In genomic region chr2:28654295-28654694, GRCm38 (mm10) we compare ENCODE assay signal across 10 mouse cellular contexts. TPM values are rescaled to one million over a fixed set of nuclear protein-coding genes. Genes with fewer than 3 reads are reported as not detected.
A peak's percentile ranks its signal among the peaks of the same experiment; 100 is the strongest.
DNase-seq lines count a peak whose midpoint lies in the region; ATAC-seq and TF ChIP-seq lines count a peak whose summit lies in the region.
"Had no signal": no experiment of that assay in that cellular context is flagged by ENCODE, and none has a peak within 500 bp of the region (broad histone marks: within the 10 kb centered on the region; RNA-seq: fewer than 3 reads in every experiment).

No protein-coding gene starts in this region.

- TF ChIP-seq CTCF in forebrain, postnatal 0 days (IDR thresholded peaks at IDR 0.05; ENCODE audit: low read depth), result peak; percentile 45
- TF ChIP-seq CTCF in lung, embryonic 14.5 days (IDR thresholded peaks at IDR 0.05; ENCODE audit: low read depth), result peak; percentile 46

- no peak overlapping the region for H3K27ac ChIP-seq in forebrain, postnatal 0 days (ENCODE audit: low read depth, low read length)
- H3K27ac ChIP-seq in forebrain, embryonic 12.5 days, result no peak overlapping the region
- H3K27ac ChIP-seq in lung, embryonic 14.5 days (ENCODE audit: low read depth), result no peak overlapping the region
- no peak overlapping the region for H3K27ac ChIP-seq in forebrain, embryonic 10.5 days
- H3K27ac ChIP-seq: neural tube, embryonic 13.5 days had no signal

- H3K9ac ChIP-seq in forebrain, postnatal 0 days, result no peak overlapping the region
- no peak overlapping the region for H3K9ac ChIP-seq in forebrain, embryonic 12.5 days
- no peak overlapping the region for H3K9ac ChIP-seq in lung, embryonic 14.5 days
- H3K9ac ChIP-seq: neural tube, embryonic 13.5 days had no signal

- 62% methylated on average over 2 of the region's 2 CpGs for WGBS in forebrain, postnatal 0 days
- 76% methylated on average over 2 of the region's 2 CpGs for WGBS in forebrain, embryonic 12.5 days
- WGBS in lung, embryonic 14.5 days, result 62% methylated on average over 2 of the region's 2 CpGs
- 58% methylated on average over 2 of the region's 2 CpGs for WGBS in forebrain, embryonic 10.5 days

- no peaks in the 10 kb centered on the region for H3K27me3 ChIP-seq in forebrain, postnatal 0 days (ENCODE audit: insufficient read depth, low read length)
- no peaks in the 10 kb centered on the region for H3K27me3 ChIP-seq in forebrain, embryonic 12.5 days
- H3K27me3 ChIP-seq in lung, embryonic 14.5 days (ENCODE audit: insufficient read depth, low read length), result no peaks in the 10 kb centered on the region
- H3K27me3 ChIP-seq in forebrain, embryonic 10.5 days (ENCODE audit: poor library complexity, severe bottlenecking), result no peaks in the 10 kb centered on the region
- H3K27me3 ChIP-seq: neural tube, embryonic 13.5 days had no signal

- no peak for DNase-seq in forebrain, postnatal 0 days
- peak; percentile 65 for DNase-seq in 416B (ENCODE audit: low read depth)
- peak; percentile 33 to 39 for DNase-seq in adrenal gland, postnatal 36 days
- DNase-seq in lung, embryonic 14.5 days, result peak; percentile 42
- peak; percentile 28 to 34 for DNase-seq in thymus, postnatal 36 days
- no peak for DNase-seq in layer of hippocampus, postnatal 10 days (ENCODE audit: low spot score in 2 of 2)
- DNase-seq in forebrain, embryonic 10.5 days (ENCODE audit: extremely low spot score, low spot score), result no peak

- no peak overlapping the region for H3K4me3 ChIP-seq in forebrain, postnatal 0 days (ENCODE audit: low read depth, low read length)
- no peak overlapping the region for H3K4me3 ChIP-seq in forebrain, embryonic 12.5 days (replicated peaks)
- no peak overlapping the region for H3K4me3 ChIP-seq in lung, embryonic 14.5 days (ENCODE audit: low read depth, low read length)
- H3K4me3 ChIP-seq in forebrain, embryonic 10.5 days, result no peak overlapping the region
- H3K4me3 ChIP-seq: neural tube, embryonic 13.5 days had no signal

- peaks cover 34% of the 10 kb centered on the region for H3K36me3 ChIP-seq in forebrain, postnatal 0 days (ENCODE audit: insufficient read depth)
- peaks cover 41% of the 10 kb centered on the region for H3K36me3 ChIP-seq in forebrain, embryonic 12.5 days (replicated peaks)
- H3K36me3 ChIP-seq in lung, embryonic 14.5 days (ENCODE audit: insufficient read depth), result peaks cover 32% of the 10 kb centered on the region
- H3K36me3 ChIP-seq in forebrain, embryonic 10.5 days (replicated peaks), result peaks cover 45% of the 10 kb centered on the region

- H3K4me2 ChIP-seq in forebrain, postnatal 0 days (ENCODE audit: low read depth), result no peak overlapping the region
- H3K4me2 ChIP-seq in forebrain, embryonic 12.5 days, result no peak overlapping the region
- H3K4me2 ChIP-seq in lung, embryonic 14.5 days, result no peak overlapping the region
- H3K4me2 ChIP-seq: neural tube, embryonic 13.5 days had no signal

- no peak for ATAC-seq in forebrain, postnatal 0 days
- ATAC-seq in forebrain, embryonic 12.5 days (ENCODE audit: low FRiP score), result no peak
- ATAC-seq in lung, embryonic 14.5 days (ENCODE audit: insufficient read depth), result no peak

- H3K9me3 ChIP-seq in forebrain, postnatal 0 days (ENCODE audit: low read length), result no peaks in the 10 kb centered on the region
- H3K9me3 ChIP-seq in forebrain, embryonic 12.5 days, result no peaks in the 10 kb centered on the region
- no peaks in the 10 kb centered on the region for H3K9me3 ChIP-seq in lung, embryonic 14.5 days (ENCODE audit: low read depth, low read length)
- no peaks in the 10 kb centered on the region for H3K9me3 ChIP-seq in forebrain, embryonic 10.5 days
- H3K9me3 ChIP-seq: neural tube, embryonic 13.5 days had no signal

- H3K4me1 ChIP-seq in forebrain, postnatal 0 days (ENCODE audit: insufficient read depth), result no peaks in the 10 kb centered on the region
- no peaks in the 10 kb centered on the region for H3K4me1 ChIP-seq in forebrain, embryonic 12.5 days
- H3K4me1 ChIP-seq in lung, embryonic 14.5 days (ENCODE audit: insufficient read depth), result no peaks in the 10 kb centered on the region
- H3K4me1 ChIP-seq in forebrain, embryonic 10.5 days, result no peaks in the 10 kb centered on the region
- H3K4me1 ChIP-seq: neural tube, embryonic 13.5 days had no signal

RNA-seq across cellular contexts. Expression of gene Tsc1, which starts 13.3 kb away (rescaled TPM):
- total RNA-seq in forebrain, postnatal 0 days (2014; rRNA removed), result 35.4 and 43.4 TPM in 2 replicates
- 7.7 and 16.8 TPM in 2 replicates for polyA plus RNA-seq in forebrain, postnatal 0 days (2015; fragmentation: Nextera tagmentation; extraction: Ambion mirVana)
- 27.7 and 31.7 TPM in 2 replicates for polyA plus RNA-seq in forebrain, embryonic 12.5 days (2016; fragmentation: Nextera tagmentation; extraction: Ambion mirVana)
- total RNA-seq in adrenal gland, postnatal 36 days (2021), result 10 to 100 TPM; 17.6 to 19.6 TPM
- polyA plus RNA-seq in lung, embryonic 14.5 days (2014; fragmentation: Nextera tagmentation; extraction: Ambion mirVana), result 19.9 and 22.2 TPM in 2 replicates
- 10 to 100 TPM; 43.8 to 44.8 TPM for total RNA-seq in layer of hippocampus, postnatal 10 days (2021)
- polyA plus RNA-seq in forebrain, embryonic 10.5 days (2016; fragmentation: Nextera tagmentation; extraction: Ambion mirVana), result 22.9 and 26.5 TPM in 2 replicates

RNA-seq across cellular contexts. Expression of gene Gfi1b, which starts 32.5 kb away (rescaled TPM):
- total RNA-seq in forebrain, postnatal 0 days (2014; rRNA removed), result not detected in 2 replicates
- not detected in 2 replicates for polyA plus RNA-seq in forebrain, postnatal 0 days (2015; fragmentation: Nextera tagmentation; extraction: Ambion mirVana)
- 0.77 and 2.0 TPM in 2 replicates for polyA plus RNA-seq in forebrain, embryonic 12.5 days (2016; fragmentation: Nextera tagmentation; extraction: Ambion mirVana)
- not detected for total RNA-seq in adrenal gland, postnatal 36 days (2021)
- polyA plus RNA-seq in lung, embryonic 14.5 days (2014; fragmentation: Nextera tagmentation; extraction: Ambion mirVana), result 0.51 and 0.69 TPM in 2 replicates
- not detected for total RNA-seq in layer of hippocampus, postnatal 10 days (2021)
- polyA plus RNA-seq in forebrain, embryonic 10.5 days (2016; fragmentation: Nextera tagmentation; extraction: Ambion mirVana), result 4.7 and 5.4 TPM in 2 replicates
- total RNA-seq: heart, postnatal 10 days had no signal

RNA-seq across cellular contexts. Expression of gene Spaca9, which starts 45.2 kb away (rescaled TPM):
- total RNA-seq in forebrain, postnatal 0 days (2014; rRNA removed), result not detected in 2 replicates
- polyA plus RNA-seq in forebrain, postnatal 0 days (2015; fragmentation: Nextera tagmentation; extraction: Ambion mirVana), result 3.1 and 3.6 TPM in 2 replicates
- polyA plus RNA-seq in forebrain, embryonic 12.5 days (2016; fragmentation: Nextera tagmentation; extraction: Ambion mirVana), result 1.5 and 1.7 TPM in 2 replicates
- total RNA-seq in adrenal gland, postnatal 36 days (2021), result under 1 TPM; 0.53 to 0.59 TPM
- polyA plus RNA-seq in lung, embryonic 14.5 days (2014; fragmentation: Nextera tagmentation; extraction: Ambion mirVana), result 1.8 and 2.5 TPM in 2 replicates
- under 1 TPM in 1 of 2 experiments, not detected in 1; 0.96 TPM for total RNA-seq in layer of hippocampus, postnatal 10 days (2021)
- 2.7 and 3.3 TPM in 2 replicates for polyA plus RNA-seq in forebrain, embryonic 10.5 days (2016; fragmentation: Nextera tagmentation; extraction: Ambion mirVana)
- total RNA-seq: heart, postnatal 10 days had no signal

RNA-seq across cellular contexts. Expression of gene Ak8, which starts 45.7 kb away (rescaled TPM):
- total RNA-seq in forebrain, postnatal 0 days (2014; rRNA removed), result 1.1 and 1.7 TPM in 2 replicates
- 3.4 and 5.2 TPM in 2 replicates for polyA plus RNA-seq in forebrain, postnatal 0 days (2015; fragmentation: Nextera tagmentation; extraction: Ambion mirVana)
- 0.33 and 0.75 TPM in 2 replicates for polyA plus RNA-seq in forebrain, embryonic 12.5 days (2016; fragmentation: Nextera tagmentation; extraction: Ambion mirVana)
- under 1 TPM; 0.63 to 0.82 TPM for total RNA-seq in adrenal gland, postnatal 36 days (2021)
- polyA plus RNA-seq in lung, embryonic 14.5 days (2014; fragmentation: Nextera tagmentation; extraction: Ambion mirVana), result 0.61 and 0.93 TPM in 2 replicates
- 1 to 10 TPM; 1.8 TPM for total RNA-seq in layer of hippocampus, postnatal 10 days (2021)
- 0.68 and 0.69 TPM in 2 replicates for polyA plus RNA-seq in forebrain, embryonic 10.5 days (2016; fragmentation: Nextera tagmentation; extraction: Ambion mirVana)
- total RNA-seq: heart, postnatal 10 days had no signal

Comparison
In these comparisons a context has a peak if more than half of its experiments do, and no peak if none do; other contexts are left out.
1. DNase-seq: peak in 416B (single experiment), adrenal gland, postnatal 36 days (2 of 2), lung, embryonic 14.5 days (single experiment) and thymus, postnatal 36 days (2 of 2); none in forebrain, postnatal 0 days (single experiment), layer of hippocampus, postnatal 10 days (0 of 2) and forebrain, embryonic 10.5 days (single experiment).